Mouse (Mus musculus) intestine, embryonic 14.5 days (tissue): Measurements from ENCODE around the gene Vps36. TPM values are rescaled to one million over a fixed set of nuclear protein-coding genes. Genes with fewer than 3 reads are reported as not detected.

Source experiments
- ATAC-seq: fragments of 200-750 bp; cut with Nextera tagmentation; replicated peaks from 2 replicates; pipeline ENCODE4 v1.8.0; 2017; ENCODE audit warnings: low read depth, moderate number of reproducible peaks, moderate TSS enrichment, moderate library complexity; ENCODE audit not compliant: low FRiP score, low TSS enrichment
- DNase-seq: peaks from one replicate; pipeline ENCODE4 v3.0.0-alpha.2; 2018; ENCODE audit warnings: low spot score
- H3K27ac ChIP-seq: fragments of 300-500 bp; sonication (generic); 2 replicates; pipeline ENCODE4 v1.5.1; 2014; ENCODE audit warnings: low read depth, mild to moderate bottlenecking, control low read depth
- H3K27me3 ChIP-seq: fragments of 300-500 bp; sonication (generic); replicated peaks from 2 replicates; pipeline ENCODE4 v1.6.1; 2014; ENCODE audit warnings: low read length, control low read depth; ENCODE audit not compliant: control insufficient read depth, insufficient read depth
- H3K36me3 ChIP-seq: fragments of 300-500 bp; sonication (generic); 2 replicates; pipeline ENCODE4 v1.6.1; 2014; ENCODE audit warnings: low read length, control low read depth; ENCODE audit not compliant: control insufficient read depth, insufficient read depth
- H3K4me1 ChIP-seq: fragments of 300-500 bp; sonication (generic); replicated peaks from 2 replicates; pipeline ENCODE4 v1.6.1; 2014; ENCODE audit warnings: low read length, control low read depth, mixed read lengths; ENCODE audit not compliant: control insufficient read depth, insufficient read depth
- H3K4me2 ChIP-seq: fragments of 300-500 bp; sonication (generic); 2 replicates; pipeline ENCODE4 v1.6.1; 2014; ENCODE audit warnings: low read length
- H3K4me3 ChIP-seq: fragments of 300-500 bp; sonication (generic); 2 replicates; pipeline ENCODE4 v1.5.1; 2014; ENCODE audit warnings: low read depth, low read length, control low read depth, mixed read lengths
- H3K9ac ChIP-seq: fragments of 300-500 bp; sonication (generic); 2 replicates; pipeline ENCODE4 v1.6.1; 2014; ENCODE audit warnings: mild to moderate bottlenecking, low read length
- H3K9me3 ChIP-seq: fragments of 300-500 bp; sonication (generic); 2 replicates; pipeline ENCODE4 v1.6.1; 2016; ENCODE audit warnings: low read length, control low read depth; ENCODE audit not compliant: control insufficient read depth
- WGBS: fragments of 180-500 bp; shearing (Covaris S2); extraction: QIAGEN DNeasy Blood & Tissue Kit; methylation state at CpG from one replicate; pipeline ENCODE4 v1.1.7; 2014; 5-methylcytosine and 5-hydroxymethylcytosine counted together
- polyA plus RNA-seq: library from polyadenylated mRNA; unstranded; fragments of >200 nt; fragmentation: Nextera tagmentation; extraction: Ambion mirVana; gene quantifications from 2 replicates; pipeline ENCODE4 v1.2.1, GENCODE M21; 2014

The Vps36 gene
- polyA plus RNA-seq = 41.3 and 47.6 TPM in 2 replicates

- Histone ChIP-seq H3K4me2 (peak within 1 kb of the TSS; percentile 86), H3K27me3 (no peaks in the 10 kb centered on the region), H3K36me3 (no peaks in the 10 kb centered on the region), H3K27ac (peak within 1 kb of the TSS; percentile 99), H3K4me3 (peak within 1 kb of the TSS; percentile 77), H3K9me3 (no peaks in the 10 kb centered on the region), H3K9ac (peak within 1 kb of the TSS; percentile 95), H3K4me1 (no peaks in the 10 kb centered on the region; the same call in 1 of the 2 replicates)
- peak; percentile 95 for ATAC-seq
- peak; percentile 93 for DNase-seq
- WGBS = under 1% methylated on average over 62 of the region's 73 CpGs
These were observed at the start of gene Vps36 for GRCm38 (mm10) chr8:22192660-22193431. Vps36 (plus strand) TSS chr8:22192809.

- H3K4me2 ChIP-seq = no peak overlapping the region
- peaks cover 3% of the 10 kb centered on the region; the same call in 1 of the 2 replicates for H3K36me3 ChIP-seq
- DNase-seq (peak; percentile 7), ATAC-seq (no peak)
- 88% methylated on average over 1 of the region's 1 CpGs for WGBS
- H3K9me3 ChIP-seq = no peaks in the 10 kb centered on the region
- H3K27me3 ChIP-seq = no peaks in the 10 kb centered on the region
- no peak overlapping the region for H3K4me3 ChIP-seq
- H3K27ac ChIP-seq = no peak overlapping the region
- no peaks in the 10 kb centered on the region for H3K4me1 ChIP-seq
- no peak overlapping the region for H3K9ac ChIP-seq
These were observed 48.7 kb upstream of the Vps36 start for GRCm38 (mm10) chr8:22143764-22144491.

GRCm38 (mm10) chr8:22145831-22146230, 46.8 kb upstream of the Vps36 start:
- Histone ChIP-seq H3K27me3 (no peaks in the 10 kb centered on the region), H3K36me3 (peaks cover 3% of the 10 kb centered on the region; the same call in 1 of the 2 replicates), H3K4me3 (no peak overlapping the region), H3K9me3 (no peaks in the 10 kb centered on the region), H3K9ac (no peak overlapping the region), H3K4me2 (no peak overlapping the region), H3K27ac (no peak overlapping the region), H3K4me1 (no peaks in the 10 kb centered on the region)
- no peak for DNase-seq
- WGBS = 78% methylated on average over 6 of the region's 6 CpGs
- no peak for ATAC-seq

DNA sequence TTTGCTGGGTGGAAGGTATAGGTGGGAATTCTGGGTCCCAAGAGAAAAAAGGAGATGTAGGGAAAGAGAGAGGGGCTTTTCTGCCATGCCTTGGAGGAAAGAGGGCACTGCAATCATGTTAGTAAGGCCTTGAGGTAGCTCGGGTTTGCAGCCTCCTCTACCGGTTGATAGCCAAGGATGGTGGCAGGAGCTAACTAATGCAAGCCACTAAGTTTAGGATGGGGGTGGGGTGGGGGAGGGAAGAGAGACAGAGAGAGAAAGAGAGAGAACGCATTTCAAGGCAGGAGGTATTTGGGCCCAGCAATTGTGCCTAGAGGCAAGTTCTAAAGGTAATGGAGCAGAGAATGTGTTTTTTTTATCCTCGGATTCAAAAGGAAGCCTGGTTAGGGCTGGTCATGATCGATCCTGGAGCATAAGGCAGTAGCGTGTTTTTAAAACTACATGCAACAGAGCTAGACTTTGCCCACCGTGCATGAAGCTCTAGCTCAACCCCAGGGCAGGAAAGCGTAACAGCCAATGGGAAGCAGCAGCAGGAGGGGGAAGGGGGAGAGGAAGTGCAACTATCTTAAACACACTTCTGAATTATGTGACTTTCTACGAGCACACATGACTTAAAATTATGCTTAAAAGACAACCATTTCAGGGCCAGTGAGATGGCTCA, 44.8 kb upstream of the Vps36 start:
- H3K9me3 ChIP-seq = no peaks in the 10 kb centered on the region

GRCm38 (mm10) chr8:22148367-22148740, 44.3 kb upstream of the Vps36 start:
- H3K9me3 ChIP-seq = no peaks in the 10 kb centered on the region
- H3K4me1 ChIP-seq = no peaks in the 10 kb centered on the region
- no peaks in the 10 kb centered on the region for H3K27me3 ChIP-seq
- no peak for DNase-seq
- peaks cover 3% of the 10 kb centered on the region; the same call in 1 of the 2 replicates for H3K36me3 ChIP-seq
- no peak overlapping the region for H3K4me2 ChIP-seq
- no peak overlapping the region for H3K27ac ChIP-seq
- H3K9ac ChIP-seq = no peak overlapping the region
- ATAC-seq = no peak
- H3K4me3 ChIP-seq = no peak overlapping the region
- 96% methylated on average over 7 of the region's 7 CpGs for WGBS

More for the DNA sequence above, 44.8 kb upstream of the Vps36 start:
- no peaks in the 10 kb centered on the region for H3K27me3 ChIP-seq
- no peak overlapping the region for H3K4me3 ChIP-seq
- DNase-seq (no peak), ATAC-seq (no peak)
- peaks cover 3% of the 10 kb centered on the region; the same call in 1 of the 2 replicates for H3K36me3 ChIP-seq
- no peaks in the 10 kb centered on the region for H3K4me1 ChIP-seq
- WGBS = 80% methylated on average over 9 of the region's 9 CpGs
- H3K4me2 ChIP-seq = no peak overlapping the region
- H3K27ac ChIP-seq = no peak overlapping the region
- H3K9ac ChIP-seq = no peak overlapping the region

- DNase-seq = no peak
- H3K27me3 ChIP-seq = no peaks in the 10 kb centered on the region
- H3K9ac ChIP-seq = no peak overlapping the region
- H3K27ac ChIP-seq = no peak overlapping the region
- no peaks in the 10 kb centered on the region for H3K9me3 ChIP-seq
- H3K4me2 ChIP-seq = no peak overlapping the region
- H3K4me1 ChIP-seq = no peaks in the 10 kb centered on the region
- H3K36me3 ChIP-seq = peaks cover 3% of the 10 kb centered on the region; the same call in 1 of the 2 replicates
- WGBS = 87% methylated on average over 11 of the region's 11 CpGs
- ATAC-seq = no peak
- no peak overlapping the region for H3K4me3 ChIP-seq
These were observed 42.8 kb upstream of the Vps36 start for GRCm38 (mm10) chr8:22149643-22150344.

DNA sequence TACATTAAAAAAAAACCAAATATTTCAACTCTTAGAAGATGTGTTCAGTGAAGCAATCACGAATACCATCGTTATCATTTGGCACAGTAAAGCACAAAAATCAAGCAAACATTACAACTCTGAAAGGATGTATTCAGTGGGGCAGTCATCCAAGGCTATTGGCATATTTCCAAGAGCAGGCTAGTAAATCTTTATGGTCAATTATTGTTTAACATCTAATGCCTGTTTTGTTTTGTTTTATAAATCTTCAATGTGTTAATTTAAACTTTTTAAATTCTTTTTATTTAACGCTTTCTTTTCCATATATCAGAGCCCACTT, 42.3 kb upstream of the Vps36 start:
- Histone ChIP-seq H3K4me2 (no peak overlapping the region), H3K27me3 (no peaks in the 10 kb centered on the region), H3K36me3 (peaks cover 3% of the 10 kb centered on the region; the same call in 1 of the 2 replicates), H3K4me3 (no peak overlapping the region), H3K27ac (no peak overlapping the region), H3K9me3 (no peaks in the 10 kb centered on the region), H3K4me1 (no peaks in the 10 kb centered on the region), H3K9ac (no peak overlapping the region)
- DNase-seq = no peak
- WGBS = 56% methylated on average over 3 of the region's 3 CpGs
- ATAC-seq = no peak

GRCm38 (mm10) chr8:22162206-22162605, 30.4 kb upstream of the Vps36 start:
- ATAC-seq (no peak), DNase-seq (no peak)
- no peak overlapping the region for H3K9ac ChIP-seq
- 0 out of 2 replicates have a peak, but pooled peaks cover 5% of the 10 kb centered on the region for H3K4me1 ChIP-seq
- H3K4me3 ChIP-seq = no peak overlapping the region
- no peaks in the 10 kb centered on the region for H3K27me3 ChIP-seq
- 67% methylated on average over 8 of the region's 8 CpGs for WGBS
- no peak overlapping the region for H3K4me2 ChIP-seq
- no peaks in the 10 kb centered on the region for H3K9me3 ChIP-seq
- H3K36me3 ChIP-seq = peaks cover 5% of the 10 kb centered on the region; the same call in 1 of the 2 replicates
- H3K27ac ChIP-seq = no peak overlapping the region
